Mouse (Mus musculus): ENCODE measurements around the gene Ehhadh. TPM values are rescaled to one million over a fixed set of nuclear protein-coding genes. Genes with fewer than 3 reads are reported as not detected.
"Not testable (repeated sequence)": the region's sequence is repeated elsewhere in the genome, so short reads cannot be mapped to it uniquely, and the experiment has no call there.

The Ehhadh gene
- 1 to 10 TPM; 7.4 to 7.9 TPM for total RNA-seq (2021)

DNA sequence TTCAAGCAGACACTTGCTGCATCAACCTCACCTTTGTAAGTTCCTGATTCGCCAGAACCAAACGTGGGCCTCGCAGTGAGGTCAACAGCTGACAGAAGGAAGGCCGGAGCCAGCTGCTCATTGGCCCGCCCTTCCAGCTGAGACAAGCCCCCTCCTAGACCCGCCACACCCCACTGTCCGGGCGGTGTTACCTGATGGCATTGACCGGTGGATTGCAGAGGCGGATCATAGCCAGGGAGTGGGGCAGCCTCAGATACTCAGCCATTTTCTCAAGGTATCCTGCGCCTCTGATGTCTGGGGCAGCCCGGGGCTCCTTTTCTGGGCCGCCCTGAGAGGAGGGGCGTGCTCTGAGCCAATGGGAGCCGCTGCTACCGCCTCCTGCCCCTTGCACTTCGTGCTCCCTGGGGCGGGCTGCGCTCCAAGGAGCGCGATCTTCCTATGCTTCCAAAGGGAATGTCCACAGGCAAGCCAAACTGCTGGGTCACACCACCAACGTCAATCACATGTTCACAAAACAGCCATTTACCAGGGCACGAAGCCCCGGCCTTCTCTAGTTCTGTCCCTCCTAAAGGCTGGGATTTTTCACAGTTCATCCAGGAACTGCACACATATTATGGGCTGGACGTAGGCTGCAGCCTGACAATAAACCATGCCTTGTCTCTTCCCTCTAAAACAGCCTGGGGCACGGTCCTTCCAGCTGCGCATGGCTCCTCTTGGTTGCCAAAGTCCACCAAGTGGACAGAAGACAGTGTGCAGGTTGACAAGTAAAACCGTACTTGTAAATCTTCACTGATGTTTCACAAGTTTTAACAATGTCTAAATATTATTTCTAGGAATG, at the start of gene Ehhadh:
TSS of gene Ehhadh (minus strand) at position 292 of the 838 bp plus-strand sequence.
- DNase-seq: peak; percentile 77

DNA sequence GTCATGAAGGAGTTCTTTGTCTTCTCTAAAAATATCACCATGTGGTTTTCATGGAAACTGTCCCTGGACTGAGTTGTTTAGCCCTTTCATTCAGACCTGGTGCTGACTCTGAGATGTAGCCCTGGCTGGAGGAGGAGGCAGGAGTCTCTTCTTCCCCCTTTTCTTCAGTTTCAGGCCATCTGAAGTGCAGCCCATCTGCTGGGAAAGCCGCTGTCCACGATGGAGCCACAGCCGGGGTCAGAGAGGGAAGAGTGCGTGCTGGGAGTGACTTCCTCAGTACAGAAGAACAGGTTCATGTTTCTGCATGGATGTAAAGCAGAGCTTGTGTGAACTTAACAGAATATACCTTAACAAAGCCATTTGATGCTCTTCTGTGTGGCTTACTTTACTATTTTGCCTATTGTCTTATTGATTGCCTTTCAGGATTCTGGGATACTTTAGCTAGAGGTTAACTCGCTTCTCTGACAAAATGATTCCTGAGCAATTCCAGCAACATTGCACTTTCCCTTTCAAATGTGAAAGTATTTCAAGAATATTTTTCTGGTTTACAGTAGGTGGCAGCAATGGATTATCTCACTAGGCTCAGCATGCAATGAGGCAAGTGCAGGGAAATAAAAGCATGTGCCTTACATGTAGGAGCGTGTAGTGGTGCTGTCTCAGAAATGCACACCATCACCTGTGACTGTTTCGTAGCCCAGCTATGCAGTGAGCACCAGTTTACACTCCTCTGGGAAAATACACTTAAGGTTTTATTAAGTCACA, 48.9 kb upstream of the Ehhadh start:
- DNase-seq: peak; percentile 28

- no peak for DNase-seq
These were observed 48.0 kb upstream of the Ehhadh start for GRCm38 (mm10) chr16:21835584-21835931.

- DNase-seq: no peak
These were observed 47.4 kb upstream of the Ehhadh start for GRCm38 (mm10) chr16:21834866-21835583.

DNA sequence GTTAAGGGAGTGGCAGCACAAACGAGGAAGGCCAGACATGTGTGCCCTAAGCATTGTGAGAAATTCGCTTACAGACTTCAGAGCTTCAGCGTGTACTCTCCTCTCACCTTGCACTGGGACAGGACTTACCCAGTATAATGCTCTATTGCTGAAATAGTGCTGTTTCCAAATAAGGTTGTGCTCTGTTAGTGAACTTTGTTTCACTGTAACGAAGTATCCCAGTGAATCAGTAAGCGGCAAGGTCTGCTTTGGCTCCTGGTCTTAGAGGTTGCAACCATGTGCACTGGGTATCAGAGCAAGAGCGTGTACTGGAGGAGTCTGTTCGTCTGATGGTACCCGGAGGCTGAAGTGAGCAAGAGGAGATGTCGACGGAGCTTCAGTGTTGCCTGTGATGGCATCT, 46.4 kb upstream of the Ehhadh start:
- DNase-seq: no peak

DNA sequence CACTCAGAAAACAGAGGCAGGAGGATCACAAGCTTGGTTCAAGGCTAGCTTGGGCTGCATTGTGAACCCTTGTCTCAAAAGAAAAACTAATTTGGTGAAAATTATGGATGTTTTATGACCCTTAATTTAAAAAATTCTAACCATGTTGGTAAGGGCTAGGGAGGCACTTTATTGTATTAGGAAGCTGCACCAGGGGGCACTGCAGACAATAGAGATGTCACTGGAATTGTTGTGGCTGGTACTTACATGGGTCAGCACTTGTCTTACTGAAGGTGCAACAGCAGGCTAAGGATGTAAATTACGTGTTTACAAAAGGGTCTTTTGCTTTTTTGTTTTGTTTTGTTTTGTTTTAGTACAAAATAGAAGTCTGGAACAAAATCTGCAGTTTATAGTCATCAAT, 45.9 kb upstream of the Ehhadh start:
- no peak for DNase-seq

DNA sequence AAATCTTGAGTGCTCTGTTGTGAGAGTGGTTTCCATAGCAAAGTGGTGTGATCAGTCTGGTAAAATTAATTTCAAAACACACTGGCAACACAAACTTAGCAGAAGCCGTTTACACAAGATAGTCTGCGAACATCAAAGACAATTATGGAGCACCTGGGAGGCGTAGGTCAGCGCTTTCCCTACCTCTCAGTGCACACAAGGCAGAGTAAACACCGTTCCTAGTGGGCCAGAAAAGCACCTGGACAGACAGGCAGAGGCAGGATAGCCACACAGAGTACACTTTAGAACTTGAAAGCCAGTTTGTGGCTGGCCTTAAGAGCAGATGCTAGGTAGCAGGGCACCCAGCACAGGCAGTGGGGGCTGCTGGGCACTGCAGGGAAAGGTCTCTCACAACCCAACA, 44.2 kb upstream of the Ehhadh start:
- no peak for DNase-seq

DNA sequence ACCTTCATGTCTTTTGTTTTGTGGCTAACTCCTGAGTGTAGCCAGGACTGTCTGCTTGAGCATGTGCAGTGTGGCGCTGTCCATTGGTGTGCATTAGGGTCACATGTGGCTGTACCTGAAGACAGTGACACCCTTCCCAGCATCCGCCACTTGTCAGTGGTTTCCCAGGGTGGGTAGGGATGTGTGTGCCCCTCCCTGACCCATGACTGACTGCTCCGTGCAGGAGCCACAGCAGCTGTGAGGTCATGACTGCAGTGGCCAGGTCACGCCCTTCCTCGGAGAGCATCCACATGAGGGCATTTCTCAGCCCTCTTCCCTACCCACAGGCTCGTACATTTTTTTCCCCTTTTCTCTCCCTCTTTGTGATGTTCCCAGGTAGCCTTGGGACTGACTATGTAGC, 43.2 kb upstream of the Ehhadh start:
- DNase-seq: no peak

DNA sequence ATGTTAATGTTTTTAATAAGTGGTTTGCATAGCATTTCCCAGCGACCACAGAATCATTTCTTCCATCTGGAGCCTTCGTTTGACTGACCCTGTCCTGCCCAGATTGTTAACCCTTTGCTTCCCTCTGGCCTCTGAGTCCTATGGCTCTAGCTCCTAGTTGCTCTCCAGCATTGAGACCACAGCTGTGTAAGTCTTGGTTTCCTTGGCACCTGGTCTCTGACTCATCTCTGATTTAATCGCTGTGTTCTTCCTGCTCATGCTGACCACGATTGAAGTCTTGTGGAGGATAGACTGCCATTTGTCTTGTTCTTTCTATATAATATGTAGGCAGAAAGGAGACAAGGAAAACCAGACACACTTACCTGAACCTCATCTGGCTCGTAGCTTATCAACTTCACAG, 42.1 kb upstream of the Ehhadh start:
- no peak for DNase-seq

DNA sequence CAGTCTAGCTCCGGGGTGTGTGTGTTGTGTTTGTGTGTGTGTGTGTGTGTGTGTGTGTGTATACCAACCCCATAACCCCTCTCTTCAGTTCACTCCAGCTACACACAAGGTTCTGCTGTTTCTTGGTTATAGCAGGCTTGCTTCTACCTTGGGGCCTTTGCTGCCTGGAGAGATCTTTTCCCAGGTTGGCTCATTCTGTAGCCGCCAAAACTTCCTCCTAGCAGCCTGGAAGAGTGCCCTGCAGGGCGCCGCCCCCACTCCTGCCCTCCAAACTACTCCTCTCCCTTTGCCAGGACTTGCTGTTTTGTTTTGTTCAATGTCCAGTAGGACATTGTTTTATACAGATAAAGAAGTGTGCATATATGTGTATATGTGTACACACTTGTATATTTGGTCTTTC, 40.0 kb upstream of the Ehhadh start:
- DNase-seq: no peak

DNA sequence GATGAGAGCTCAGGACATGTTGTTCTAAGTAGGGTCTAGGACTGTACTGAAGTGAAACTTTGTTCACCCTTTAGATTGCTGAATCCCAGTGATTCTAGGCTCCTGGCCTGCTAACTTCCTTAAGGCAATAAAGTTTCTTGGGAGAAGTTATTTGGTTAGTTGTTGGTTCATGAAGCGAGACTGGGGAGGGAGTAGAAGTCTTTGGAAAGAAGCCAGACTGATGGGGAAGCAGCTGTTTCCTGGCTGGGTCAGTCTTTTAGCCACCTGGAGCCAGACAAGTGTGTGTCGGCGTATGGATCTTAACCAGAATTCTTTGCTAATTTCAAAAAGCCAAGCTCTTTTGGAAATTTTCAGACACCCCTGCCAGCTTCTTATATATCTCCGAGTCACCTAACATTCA, 39.5 kb upstream of the Ehhadh start:
- DNase-seq: peak; percentile 21

- no peak for DNase-seq
These were observed 38.0 kb upstream of the Ehhadh start for GRCm38 (mm10) chr16:21825612-21826031.

DNA sequence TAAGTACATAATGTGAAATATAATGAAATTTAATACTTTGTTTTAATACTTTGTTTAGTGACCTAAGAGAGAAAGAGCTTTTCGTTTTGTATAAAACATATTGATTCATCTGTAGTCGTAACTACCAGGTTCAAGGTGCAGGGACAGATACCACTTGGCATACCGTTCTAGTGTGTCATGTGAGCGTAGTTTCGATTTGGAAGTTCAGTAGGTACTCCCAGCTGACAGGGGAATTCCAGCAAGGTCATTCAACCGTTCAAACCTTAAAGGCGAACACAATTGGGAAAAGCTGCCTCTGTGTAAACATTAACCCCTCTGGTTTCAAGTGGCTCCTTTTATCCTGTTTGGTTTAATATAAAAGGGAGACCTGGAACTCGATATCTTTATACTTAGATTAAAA, 31.0 kb upstream of the Ehhadh start:
- DNase-seq: no peak

- peak; percentile 57 for DNase-seq
These were observed 30.5 kb upstream of the Ehhadh start for GRCm38 (mm10) chr16:21818132-21818531.

DNA sequence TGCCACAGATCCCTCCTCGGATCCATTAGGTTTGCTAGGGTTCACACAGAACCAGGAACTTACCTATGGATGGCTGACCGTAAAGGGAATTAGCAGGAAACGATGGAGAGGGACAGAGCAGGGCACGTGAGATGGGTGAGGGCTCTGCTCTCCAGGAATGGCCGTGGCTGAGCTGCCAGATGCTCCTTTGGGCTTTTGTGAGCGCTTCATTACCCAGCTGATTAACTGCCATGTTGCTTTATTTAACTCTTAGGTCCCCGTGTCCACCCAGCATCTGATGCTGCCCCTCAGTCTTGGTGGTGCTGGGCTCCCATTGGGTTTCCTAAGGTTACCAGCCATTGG, 28.0 kb upstream of the Ehhadh start:
- DNase-seq: no peak

- DNase-seq: peak; percentile 55
These were observed 27.5 kb upstream of the Ehhadh start for GRCm38 (mm10) chr16:21814861-21815668.

- DNase-seq: no peak
These were observed 25.7 kb upstream of the Ehhadh start for GRCm38 (mm10) chr16:21813164-21813834.

GRCm38 (mm10) chr16:21807786-21808185, 20.2 kb upstream of the Ehhadh start:
- DNase-seq: not testable (repeated sequence)

- no peak for DNase-seq
These were observed 19.3 kb upstream of the Ehhadh start for GRCm38 (mm10) chr16:21806892-21807291.

GRCm38 (mm10) chr16:21804258-21804657, 16.7 kb upstream of the Ehhadh start:
- no peak for DNase-seq

DNA sequence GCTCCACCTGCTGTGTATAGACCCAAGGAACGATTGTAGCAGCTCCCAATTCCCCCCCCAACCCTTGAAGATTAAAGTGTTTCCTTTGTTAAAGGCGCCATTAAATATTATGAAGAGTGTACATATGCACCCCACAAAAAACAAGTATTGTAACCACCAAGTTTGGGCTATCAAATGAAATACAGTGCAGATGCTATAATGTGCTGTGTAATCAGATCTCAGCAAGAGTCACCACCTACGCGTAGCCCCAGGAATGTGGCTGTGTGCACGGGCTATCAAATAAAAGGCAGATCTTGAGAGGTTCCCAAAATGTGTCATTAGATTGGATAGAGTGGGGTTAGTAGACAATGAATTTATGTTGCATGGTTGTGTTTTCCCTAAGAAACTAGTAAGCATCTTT, 7.5 kb upstream of the Ehhadh start:
- no peak for DNase-seq

- DNase-seq: no peak
These were observed 7.1 kb upstream of the Ehhadh start for GRCm38 (mm10) chr16:21794697-21795045.
